Mouse (Mus musculus): ENCODE measurements at regions not wholly inside any gene's neighbourhood (a gene's known extent, or its start where the extent isn't known, plus 50 kb on each side); places are given as distances from the start of the nearest gene placed in this dataset.

DNA sequence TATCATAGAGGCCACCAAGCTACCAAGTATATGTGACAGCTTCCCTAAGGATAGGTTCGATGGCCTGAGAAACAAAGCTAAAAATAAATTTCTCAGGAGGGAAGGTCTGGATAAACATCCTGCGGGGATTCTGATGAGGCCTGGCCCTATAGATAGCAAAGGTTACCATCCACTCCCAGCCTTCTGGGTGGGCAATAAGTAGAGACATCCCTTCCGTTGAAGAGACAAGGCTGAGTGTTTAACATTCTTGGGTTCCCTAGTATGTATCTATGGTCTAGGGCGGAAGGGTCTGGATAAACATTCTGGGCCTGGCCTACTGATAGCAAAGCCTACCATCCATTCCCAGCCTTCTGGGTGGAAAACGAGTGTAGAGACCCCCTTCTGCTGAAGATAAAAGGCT is 180.5 kb upstream of the Dlk1 start:
- no peak for DNase-seq

DNA sequence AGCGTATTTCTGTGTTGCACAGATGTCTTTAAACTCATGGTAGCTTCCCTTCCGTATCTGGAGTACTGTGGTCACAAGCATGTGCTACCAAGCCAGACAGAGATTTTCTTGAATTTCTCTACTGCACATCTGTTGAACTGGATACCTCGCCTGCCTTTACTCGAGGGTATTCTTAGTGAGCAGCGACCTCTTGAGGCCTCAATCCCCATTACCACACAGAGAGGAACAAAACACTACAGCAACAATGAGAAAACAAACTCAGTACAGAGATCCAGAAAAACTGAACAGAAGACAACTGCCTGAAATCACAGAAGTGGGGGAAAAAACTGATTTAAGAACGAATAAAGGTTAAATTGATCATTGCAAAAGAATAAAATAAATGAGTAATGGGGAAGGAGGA is 137.8 kb upstream of the Dlk1 start:
- DNase-seq, result no peak

GRCm38 (mm10) chr12:109325986-109326385 is 126.6 kb upstream of the Dlk1 start:
- no peak for DNase-seq

DNA sequence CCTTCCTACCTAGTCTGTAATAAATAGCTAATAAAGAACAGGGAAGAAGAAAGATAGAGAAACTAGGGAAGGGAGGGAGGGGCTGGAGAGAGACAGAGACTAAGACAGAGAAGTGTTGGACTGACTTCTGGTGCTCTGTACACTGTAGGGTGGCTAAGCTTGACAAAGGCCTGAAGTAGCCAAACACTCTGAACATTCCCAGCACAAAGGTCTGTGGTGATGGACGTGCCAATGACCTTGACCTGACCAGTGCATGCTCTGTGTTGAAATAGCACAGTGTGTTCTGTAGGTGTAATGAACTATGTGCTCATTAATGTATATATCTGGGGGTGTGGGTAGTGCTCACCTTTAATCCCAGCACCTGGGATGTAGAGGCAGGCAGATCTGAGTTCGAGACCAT is 81.3 kb upstream of the Dlk1 start:
- DNase-seq, result no peak

GRCm38 (mm10) chr12:109385794-109386193 is 66.8 kb upstream of the Dlk1 start:
- DNase-seq, result no peak

DNA sequence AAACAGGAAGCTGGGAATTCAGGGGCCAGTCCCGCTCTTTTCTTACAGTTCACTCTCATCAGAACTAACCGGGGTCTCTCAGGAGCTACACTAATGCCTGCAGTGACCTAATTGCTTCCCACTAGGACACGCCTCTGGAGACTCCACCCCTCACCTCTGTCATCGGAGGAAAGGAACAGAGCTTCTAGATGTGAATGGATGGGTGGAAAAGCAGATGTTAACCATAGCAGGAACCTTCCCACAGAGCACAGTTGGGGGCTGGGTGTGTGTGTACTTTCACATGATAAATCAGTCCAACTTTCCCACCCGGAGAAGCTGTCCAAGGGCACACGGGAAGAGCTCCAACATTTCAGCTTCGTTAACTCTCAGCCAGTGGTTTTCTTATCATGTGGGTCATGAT is 63.8 kb upstream of the Dlk1 start:
- DNase-seq, result no peak

GRCm38 (mm10) chr12:109390388-109390920 is 62.2 kb upstream of the Dlk1 start:
- no peak for DNase-seq

- DNase-seq, result no peak
Measured at GRCm38 (mm10) chr12:109390978-109391377, 61.6 kb upstream of the Dlk1 start.

DNA sequence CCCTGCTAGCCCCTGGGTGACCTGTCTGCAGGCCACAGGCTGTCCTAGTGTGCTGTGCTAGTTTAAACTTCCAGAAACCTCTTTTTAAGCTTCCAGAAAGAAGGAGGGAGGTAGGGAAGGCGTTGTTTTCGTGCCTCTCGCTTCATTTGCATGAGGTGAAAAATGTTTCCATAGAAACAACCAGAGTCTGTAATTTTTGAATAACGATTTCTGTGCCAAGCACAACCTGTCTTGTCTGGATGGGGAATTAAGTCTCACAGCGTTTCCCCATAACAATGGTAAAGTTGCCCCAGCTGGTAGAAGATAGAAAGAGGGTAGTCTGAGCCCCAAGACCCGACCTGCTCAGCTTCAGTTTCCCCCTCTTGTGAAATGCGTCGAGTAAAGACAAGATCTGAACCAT is 59.3 kb upstream of the Dlk1 start:
- DNase-seq, result no peak

DNA sequence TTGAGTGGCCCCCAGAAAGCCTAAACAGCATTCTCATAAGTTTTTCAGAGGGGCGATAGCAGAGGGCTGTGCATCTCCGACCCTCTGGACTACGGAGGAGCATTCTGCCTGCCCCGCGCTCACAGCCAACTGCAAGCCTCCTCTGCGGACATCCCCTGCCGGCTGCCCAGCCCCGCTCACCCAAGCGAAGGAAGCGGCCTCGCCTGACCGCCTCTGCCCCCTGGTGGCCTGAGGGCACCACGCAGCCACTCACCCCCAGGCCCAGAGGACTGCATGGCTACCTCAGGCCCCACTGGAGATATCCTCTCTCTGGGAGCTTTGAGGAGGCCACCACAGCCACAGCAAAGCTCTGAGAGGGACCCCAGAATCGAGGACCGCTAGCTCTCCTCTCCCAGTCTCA is 58.8 kb upstream of the Dlk1 start:
- DNase-seq, result peak; percentile 63 to 73

DNA sequence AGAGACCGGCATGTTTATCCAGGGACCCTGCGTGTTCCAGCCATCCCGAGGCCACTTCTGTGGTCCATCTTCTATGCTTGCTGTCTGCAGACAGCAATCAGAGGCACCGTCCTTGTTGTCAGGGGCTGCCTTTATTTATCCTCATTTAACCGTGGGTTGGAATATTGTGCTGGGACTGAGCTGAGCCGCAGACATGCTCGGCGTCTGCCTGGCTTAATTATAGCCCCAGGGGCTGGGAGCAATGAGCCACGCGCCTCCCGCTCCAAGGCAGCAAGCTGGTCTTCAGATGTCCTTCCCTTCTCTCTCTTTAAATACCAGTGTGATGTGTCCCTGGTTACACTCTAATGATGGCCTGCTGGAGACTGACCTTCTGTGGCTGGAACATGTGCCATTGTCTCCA is 58.2 kb upstream of the Dlk1 start:
- DNase-seq, result no peak

DNA sequence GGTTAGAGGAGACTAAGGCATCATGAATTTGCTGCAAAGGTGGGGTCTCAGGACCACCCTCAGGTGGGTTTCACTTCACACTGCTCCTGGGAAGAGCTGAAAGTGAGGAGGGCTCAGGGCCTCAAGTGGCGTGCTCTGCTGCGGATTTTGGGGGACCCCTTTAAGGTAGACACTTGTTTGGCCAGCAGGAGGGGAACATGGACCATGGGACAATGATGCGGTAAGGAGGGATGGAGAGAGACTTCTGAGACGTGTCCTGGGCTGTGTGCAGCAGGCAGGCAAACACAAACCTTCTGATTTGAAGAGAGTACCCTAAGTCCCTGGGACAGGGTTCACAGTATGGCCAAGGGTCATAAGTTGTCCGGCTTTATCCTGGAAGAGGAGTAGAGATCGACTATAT is 56.0 kb upstream of the Dlk1 start:
- no peak for DNase-seq

- DNase-seq, result no peak
Measured at GRCm38 (mm10) chr12:109397175-109398058, 55.2 kb upstream of the Dlk1 start.

DNA sequence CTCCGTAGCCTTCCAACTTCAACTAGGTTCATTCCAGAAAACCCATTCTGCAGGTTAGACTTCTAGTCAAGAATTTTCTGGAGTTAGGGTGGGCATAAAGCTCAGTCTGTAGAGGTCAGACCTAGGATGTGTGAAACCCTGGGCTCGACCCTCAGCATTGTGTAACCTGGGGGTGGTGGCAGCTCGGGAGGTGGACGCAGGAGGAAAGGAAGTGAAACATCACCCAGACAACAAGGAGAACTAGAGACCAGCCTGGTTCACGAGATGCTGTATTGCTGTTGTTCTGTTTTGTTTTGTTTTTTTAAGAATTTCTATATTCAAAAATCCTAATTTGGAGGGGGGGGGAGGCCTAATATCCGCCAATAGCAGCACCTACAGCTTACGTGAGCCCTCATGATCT is 54.1 kb upstream of the Dlk1 start:
- DNase-seq, result no peak

DNA sequence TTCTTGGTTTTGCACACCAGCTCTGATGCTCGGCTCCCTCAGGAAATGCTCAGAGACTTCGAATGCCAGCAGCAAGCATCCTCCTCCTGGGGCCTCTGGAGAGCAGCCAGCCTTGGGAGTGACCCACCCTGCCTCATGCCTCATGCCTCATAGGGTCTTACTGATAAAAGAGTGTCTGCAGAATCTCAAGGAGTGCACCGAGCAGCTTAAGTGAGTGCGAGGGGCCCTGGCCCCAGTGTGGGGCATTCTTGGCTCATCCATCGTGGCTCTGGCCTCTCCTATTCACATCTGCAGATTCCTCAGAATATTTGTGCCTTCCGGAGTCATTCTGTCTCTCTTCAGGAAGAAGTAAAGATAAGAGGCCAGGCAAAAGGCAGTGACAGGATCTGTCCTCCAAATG is 53.7 kb upstream of the Dlk1 start:
- DNase-seq, result no peak

DNA sequence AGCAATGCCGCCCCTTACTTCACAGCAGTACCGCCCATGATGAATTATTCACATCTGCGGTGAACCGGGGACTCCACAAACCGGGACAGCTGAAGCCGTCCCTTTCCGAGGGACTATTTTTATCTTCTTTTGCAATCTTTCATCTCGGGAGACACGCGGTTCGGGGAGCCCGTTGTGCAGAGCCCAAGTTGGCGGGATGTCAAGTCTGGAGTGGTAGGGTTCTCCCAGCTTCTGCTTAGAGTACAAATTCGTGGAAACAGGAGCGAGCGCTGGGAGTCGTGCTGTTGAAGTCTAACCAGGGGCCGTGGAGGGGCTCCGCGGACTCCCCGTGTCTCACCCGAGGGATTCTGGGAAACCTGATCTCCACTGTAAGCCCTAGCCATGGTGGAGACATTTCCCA is 53.0 kb upstream of the Dlk1 start:
- peak in 1 of 2 experiments; percentile 11 for DNase-seq

- no peak for DNase-seq
Measured at GRCm38 (mm10) chr12:109400041-109400440, 52.6 kb upstream of the Dlk1 start.

DNA sequence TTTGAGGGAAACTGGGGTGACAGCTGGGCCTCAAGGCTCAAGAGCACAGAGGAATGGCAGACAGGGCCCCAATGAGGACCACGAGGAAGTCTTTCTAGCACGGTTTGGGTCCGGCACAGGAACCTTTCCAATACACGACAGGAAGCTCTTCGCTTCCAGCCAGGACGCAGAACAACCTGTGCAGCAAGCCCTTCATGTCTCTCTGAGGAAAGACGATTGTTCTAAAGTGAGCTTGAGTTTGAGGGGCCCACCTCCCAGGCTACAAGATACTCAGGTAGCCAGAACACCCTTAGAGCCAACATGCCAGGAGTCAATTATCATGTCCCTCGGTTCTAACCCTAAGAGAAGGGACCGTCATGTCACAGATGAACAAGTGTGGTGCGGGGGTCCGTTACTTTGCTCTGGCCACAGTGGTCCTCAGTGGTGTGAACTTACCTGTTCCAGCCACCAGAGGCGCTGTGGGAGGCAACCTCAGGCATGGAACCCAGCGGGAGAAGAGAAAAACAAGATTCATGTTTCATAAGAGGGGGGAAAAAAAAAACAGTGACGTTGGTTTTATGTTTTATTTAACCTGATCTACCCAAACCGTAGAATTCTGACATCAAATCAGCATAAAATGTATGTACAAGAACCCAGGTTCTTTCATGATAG is 51.6 kb upstream of the Dlk1 start:
- DNase-seq, result peak; percentile 19 to 27

- DNase-seq, result no peak
Measured at GRCm38 (mm10) chr12:109401696-109402095, 50.9 kb upstream of the Dlk1 start.

- no peak for DNase-seq
Measured at GRCm38 (mm10) chr12:109402226-109402625, 50.4 kb upstream of the Dlk1 start.
